ENCODE assay signal across 9 mouse cellular contexts in genomic region chr16:95860810-95861209, GRCm38 (mm10).
A peak's percentile ranks its signal among the peaks of the same experiment; 100 is the strongest.
DNase-seq lines count a peak whose midpoint lies in the region; ATAC-seq and TF ChIP-seq lines count a peak whose summit lies in the region.
"Had no signal": no experiment of that assay in that cellular context is flagged by ENCODE, and none has a peak within 500 bp of the region (broad histone marks: within the 10 kb centered on the region; RNA-seq: fewer than 3 reads in every experiment).

No protein-coding gene starts in this region.

- H3K79me2 ChIP-seq in heart, adult 2 months (replicated peaks; ENCODE audit: control insufficient read depth, insufficient read depth, low read length), result no peaks in the 10 kb centered on the region

- no peak overlapping the region for H3K4me3 ChIP-seq in heart, adult 2 months
- H3K4me3 ChIP-seq in lung, embryonic 14.5 days (ENCODE audit: low read depth, low read length), result no peak overlapping the region
- H3K4me3 ChIP-seq in megakaryocyte, embryonic 14.5 days (replicated peaks), result peak overlapping the region; percentile 77
- H3K4me3 ChIP-seq: neural tube, embryonic 12.5 days had no signal

- TF ChIP-seq CTCF in heart, adult 2 months (IDR thresholded peaks at IDR 0.05), result no peak
- no peak for TF ChIP-seq CTCF in lung, embryonic 14.5 days (IDR thresholded peaks at IDR 0.05; ENCODE audit: low read depth)

- no peak overlapping the region for H3K4me2 ChIP-seq in lung, embryonic 14.5 days
- H3K4me2 ChIP-seq: neural tube, embryonic 12.5 days had no signal

- no peak for TF ChIP-seq POLR2A in heart, adult 2 months (IDR thresholded peaks at IDR 0.05; ENCODE audit: insufficient read depth, low read depth, low read length)

- no peaks in the 10 kb centered on the region for H3K27me3 ChIP-seq in heart, adult 2 months (ENCODE audit: control insufficient read depth, insufficient read depth, low read length)
- no peaks in the 10 kb centered on the region for H3K27me3 ChIP-seq in lung, embryonic 14.5 days (ENCODE audit: insufficient read depth, low read length)
- peaks cover 50% of the 10 kb centered on the region for H3K27me3 ChIP-seq in megakaryocyte, embryonic 14.5 days (replicated peaks)
- H3K27me3 ChIP-seq: neural tube, embryonic 12.5 days had no signal

- H3K4me1 ChIP-seq in heart, adult 2 months (ENCODE audit: control insufficient read depth, insufficient read depth, low read length), result peaks cover 26% of the 10 kb centered on the region
- peaks cover 14% of the 10 kb centered on the region; the same call in 1 of the 2 replicates for H3K4me1 ChIP-seq in lung, embryonic 14.5 days (ENCODE audit: insufficient read depth)
- H3K4me1 ChIP-seq in megakaryocyte, embryonic 14.5 days, result peaks cover 66% of the 10 kb centered on the region
- H3K4me1 ChIP-seq: neural tube, embryonic 12.5 days had no signal

- intact Hi-C loops in heart, adult 2 months (cut with DNase I), result loop anchor here (1.0 to 10.0 kb wide), 3 partner anchors 30 to 409 kb away; no protein-coding TSS in a partner anchor

- WGBS in heart, adult 2 months, result 43% methylated on average over 9 of the region's 9 CpGs
- 83% methylated on average over 9 of the region's 9 CpGs for WGBS in lung, embryonic 14.5 days

- no peaks in the 10 kb centered on the region for H3K9me3 ChIP-seq in lung, embryonic 14.5 days (ENCODE audit: low read depth, low read length)
- H3K9me3 ChIP-seq in megakaryocyte, embryonic 14.5 days, result no peaks in the 10 kb centered on the region
- H3K9me3 ChIP-seq: neural tube, embryonic 12.5 days had no signal

- peak overlapping the region; percentile 88 for H3K27ac ChIP-seq in heart, adult 2 months
- peak overlapping the region; percentile 72 for H3K27ac ChIP-seq in lung, embryonic 14.5 days (ENCODE audit: low read depth)
- H3K27ac ChIP-seq: neural tube, embryonic 12.5 days had no signal

- TF ChIP-seq EP300 in heart, adult 2 months (IDR thresholded peaks at IDR 0.05; ENCODE audit: insufficient read depth, low read depth, low read length), result no peak

- ATAC-seq in lung, embryonic 14.5 days (ENCODE audit: insufficient read depth), result no peak; the same call in 1 of the 2 replicates

- H3K9ac ChIP-seq in heart, adult 2 months (ENCODE audit: low read depth, low read length), result no peak overlapping the region
- H3K9ac ChIP-seq in lung, embryonic 14.5 days, result no peak overlapping the region
- H3K9ac ChIP-seq: neural tube, embryonic 12.5 days had no signal

- DNase-seq in heart, adult 2 months, result no peak
- DNase-seq in heart, adult 11 months, result no peak
- DNase-seq in lung, embryonic 14.5 days, result no peak
- no peak for DNase-seq in lung, postnatal 14 days
- peak; percentile 85 for DNase-seq in T-cell, adult 2 months (ENCODE audit: low spot score)
- no peak for DNase-seq in left cerebral cortex, adult 9 months (ENCODE audit: low spot score in 2 of 2)
- no peak for DNase-seq in layer of hippocampus, postnatal 10 days (ENCODE audit: low spot score in 2 of 2)

- no peaks in the 10 kb centered on the region for H3K36me3 ChIP-seq in heart, adult 2 months (ENCODE audit: control insufficient read depth, insufficient read depth, low read length)
- no peaks in the 10 kb centered on the region for H3K36me3 ChIP-seq in lung, embryonic 14.5 days (ENCODE audit: insufficient read depth)
- no peaks in the 10 kb centered on the region for H3K36me3 ChIP-seq in megakaryocyte, embryonic 14.5 days (replicated peaks; ENCODE audit: low read length)
- H3K36me3 ChIP-seq: neural tube, embryonic 12.5 days had no signal
